In genomic region chr17:26181179-26181578, GRCm38 (mm10) we compare ENCODE assay signal across 25 mouse cellular contexts. TPM values are rescaled to one million over a fixed set of nuclear protein-coding genes. Genes with fewer than 3 reads are reported as not detected.
"Had no signal": no experiment of that assay in that cellular context is flagged by ENCODE, and none has a peak within 500 bp of the region (broad histone marks: within the 10 kb centered on the region; RNA-seq: fewer than 3 reads in every experiment).

No protein-coding gene starts in this region.

- ATAC-seq: hindbrain, embryonic 16.5 days; inflammation-experienced regulatory T-cells, adult 6 months; intestine, embryonic 15.5 days; intestine, postnatal 0 days had no signal

- DNase-seq: gastrocnemius, adult 2 months; gastrocnemius, postnatal 10 days; gastrocnemius, postnatal 25 days; heart, adult 2 months; heart, postnatal 10 days; heart, postnatal 4 days; kidney, adult 18-20 months; kidney, adult 8-10 months; kidney, postnatal 10 days; kidney, postnatal 25 days; kidney, postnatal 4 days; liver; liver, embryonic 13.5 days had no signal

- H3K4me3 ChIP-seq: gastrocnemius, adult 2 months; heart, adult 2 months; hindbrain, embryonic 10.5 days; hindbrain, embryonic 12.5 days; intestine, embryonic 15.5 days; limb, embryonic 10.5 days; limb, embryonic 12.5 days; liver, embryonic 13.5 days; liver, embryonic 15.5 days had no signal

- H3K27ac ChIP-seq: gastrocnemius, adult 2 months; heart, adult 2 months; hindbrain, embryonic 10.5 days; hindbrain, embryonic 12.5 days; hindbrain, embryonic 14.5 days; intestine, embryonic 15.5 days; limb, embryonic 10.5 days; limb, embryonic 12.5 days; liver, embryonic 13.5 days; liver, embryonic 15.5 days had no signal

RNA-seq across cellular contexts. Expression of gene Pdia2, which starts 17.7 kb away (rescaled TPM):
- total RNA-seq: gastrocnemius, adult 2 months; gastrocnemius, postnatal 25 days; granulocyte monocyte progenitor cell, adult 5-6 weeks; heart, adult 2 months; heart, postnatal 10 days; heart, postnatal 25 days; heart, postnatal 4 days had no signal

RNA-seq across cellular contexts. Expression of gene Rgs11, which starts 21.6 kb away (rescaled TPM):
- total RNA-seq: granulocyte monocyte progenitor cell, adult 5-6 weeks had no signal
